Mouse (Mus musculus): Measurements from ENCODE around the gene Eva1c.

The Eva1c gene

DNA sequence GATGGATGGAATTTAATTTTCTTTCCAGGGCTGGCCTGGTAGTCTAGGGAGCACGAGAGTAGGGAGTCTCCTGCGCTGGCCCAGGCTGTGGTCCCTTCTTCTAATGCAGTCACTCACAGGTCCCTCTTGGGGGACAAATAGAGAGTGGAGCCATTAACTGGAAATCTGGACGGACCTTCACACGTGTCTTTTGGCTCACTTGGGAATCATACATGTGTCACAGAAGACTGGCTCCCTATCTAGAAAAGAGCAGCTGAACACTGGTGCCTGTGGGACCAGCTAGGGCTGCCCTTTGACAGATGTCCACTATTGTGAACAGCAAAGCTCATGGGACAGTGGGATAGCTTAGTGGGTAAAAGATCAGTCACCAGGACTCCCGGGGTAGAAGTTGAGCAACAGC lies 478 bp upstream of the Eva1c start:
- no peak for DNase-seq

DNA sequence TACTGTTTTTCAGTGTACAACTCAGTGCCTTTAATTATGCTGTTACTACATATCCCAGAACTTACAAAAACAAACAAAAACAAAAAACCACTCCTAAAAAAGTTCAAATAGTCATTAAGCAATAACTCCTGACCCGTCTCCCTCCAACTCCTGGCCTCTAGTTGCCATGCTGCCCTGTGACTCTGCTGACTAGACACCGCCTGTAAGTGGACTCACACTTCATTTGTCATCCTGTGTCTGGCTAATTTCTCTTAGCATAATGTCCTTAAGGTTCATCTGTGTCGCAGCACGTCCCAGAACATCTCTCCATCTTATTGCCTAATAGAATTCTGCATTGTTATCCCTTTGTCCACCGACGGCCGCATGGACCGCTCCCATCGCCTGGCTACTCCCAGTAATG lies 979 bp downstream of the Eva1c start:
- no peak for DNase-seq

DNA sequence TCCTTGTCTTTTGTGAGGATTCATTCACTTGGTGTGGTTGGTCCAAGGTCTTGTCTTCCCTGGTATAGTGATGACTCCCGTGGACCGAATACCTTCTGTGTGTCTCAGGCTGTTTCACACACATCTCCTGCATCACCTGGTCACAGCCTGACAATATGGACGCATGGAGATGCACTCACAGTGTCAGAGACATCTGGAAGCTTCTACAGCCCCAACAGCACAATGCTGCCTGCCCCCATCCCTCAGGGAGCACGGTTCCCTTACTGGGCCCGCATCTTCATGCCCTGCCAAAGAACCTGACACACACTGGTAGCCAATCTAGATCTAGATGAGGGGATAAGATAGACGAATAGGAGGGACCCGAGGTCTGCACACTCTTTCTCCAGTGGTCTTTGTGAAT lies 2.6 kb downstream of the Eva1c start:
- no peak for DNase-seq

DNA sequence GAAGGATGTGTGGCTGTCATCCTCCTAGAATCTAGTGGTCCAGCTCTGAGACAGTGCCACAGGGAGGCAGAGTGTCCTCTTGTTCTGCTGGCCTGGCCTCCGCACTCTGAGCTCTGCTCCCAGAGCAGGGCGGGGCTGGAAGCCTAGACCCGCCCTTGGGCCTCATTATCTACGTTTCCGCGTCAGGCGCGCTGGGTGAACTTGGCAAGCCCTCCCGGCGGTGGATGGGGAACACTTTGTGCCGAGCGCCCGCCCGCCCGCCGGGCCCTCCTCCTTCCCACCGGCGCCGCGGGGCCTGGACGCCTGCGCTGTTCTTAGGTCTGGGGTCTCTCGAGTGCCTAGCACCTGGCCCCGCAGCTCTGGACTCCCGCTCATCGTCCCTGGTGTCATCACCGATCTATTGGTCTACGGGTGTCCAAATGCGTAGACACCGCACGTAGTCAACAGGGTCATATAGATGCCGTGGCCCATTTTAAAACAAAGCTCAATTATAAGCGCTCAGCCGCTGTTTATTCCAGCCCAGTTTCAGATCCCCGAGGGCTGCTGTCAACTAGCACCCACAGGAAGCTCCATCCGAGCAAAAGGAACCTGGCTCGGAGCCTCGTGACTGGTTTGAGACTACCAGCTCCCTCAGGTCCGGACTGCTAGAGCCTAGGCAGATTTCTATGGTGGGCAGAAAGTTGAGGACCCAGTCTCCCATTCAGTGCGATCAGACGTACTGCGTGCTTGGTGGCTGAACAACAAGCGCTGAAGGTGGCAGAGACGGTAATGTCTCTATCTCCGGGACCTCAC lies 3.6 kb downstream of the Eva1c start:
- peak; percentile 76 to 85 for DNase-seq

DNA sequence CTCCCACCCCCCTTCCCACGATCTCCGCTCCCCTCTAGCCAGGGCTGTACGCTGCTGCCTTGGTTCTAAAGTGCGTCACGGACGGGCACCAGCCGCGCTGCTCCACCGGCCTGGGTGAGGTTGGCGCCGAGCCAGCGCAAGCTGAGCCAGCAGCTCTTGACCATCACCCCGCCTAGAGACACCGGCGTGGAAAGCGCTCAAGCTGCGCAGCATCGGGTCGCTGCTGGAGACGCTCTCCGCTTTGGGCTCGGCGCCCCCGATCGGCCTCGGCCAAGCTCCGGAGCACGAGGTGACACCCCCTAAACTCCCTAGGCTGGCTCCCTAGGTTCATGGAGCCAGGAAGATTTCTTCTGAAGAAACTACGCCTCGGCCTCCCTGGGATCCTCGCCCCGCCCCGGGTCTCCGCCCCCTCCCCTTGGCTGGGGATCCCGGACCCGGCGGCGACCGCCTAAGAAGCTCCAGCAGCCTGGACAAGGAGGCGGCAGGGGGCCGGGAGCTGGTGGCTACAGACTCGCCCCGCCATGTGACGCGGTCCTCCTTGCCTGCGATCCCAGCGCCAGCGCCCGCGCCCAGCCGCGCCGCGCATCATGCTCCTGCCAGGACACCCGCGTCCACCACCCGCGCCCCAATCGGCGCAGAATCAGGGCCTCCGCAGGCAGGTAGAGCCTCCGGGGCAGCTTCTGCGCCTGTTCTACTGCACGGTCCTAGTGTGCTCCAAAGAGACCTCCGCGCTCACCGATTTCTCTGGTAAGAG lies 4.3 kb downstream of the Eva1c start:
- DNase-seq, result peak; percentile 79 to 88

DNA sequence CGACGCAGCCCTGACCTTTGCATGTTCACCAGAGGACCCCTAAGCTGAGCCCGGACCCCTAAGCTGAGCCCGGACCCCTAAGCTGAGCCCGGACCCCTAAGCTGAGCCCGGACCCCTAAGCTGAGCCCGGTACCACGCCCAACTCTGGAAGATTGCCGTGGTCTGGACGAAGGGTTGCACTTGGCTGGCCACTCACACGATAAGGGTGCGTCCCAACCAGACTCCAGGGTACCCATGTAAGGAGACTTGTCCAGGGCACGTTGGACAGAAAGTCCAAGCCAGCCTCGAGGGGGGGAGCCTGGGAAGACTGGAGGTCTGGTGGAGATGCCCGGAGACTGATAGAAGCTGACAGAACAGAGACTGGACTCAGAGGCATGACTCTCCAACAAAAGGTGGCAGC lies 5.2 kb downstream of the Eva1c start:
- no peak for DNase-seq

DNA sequence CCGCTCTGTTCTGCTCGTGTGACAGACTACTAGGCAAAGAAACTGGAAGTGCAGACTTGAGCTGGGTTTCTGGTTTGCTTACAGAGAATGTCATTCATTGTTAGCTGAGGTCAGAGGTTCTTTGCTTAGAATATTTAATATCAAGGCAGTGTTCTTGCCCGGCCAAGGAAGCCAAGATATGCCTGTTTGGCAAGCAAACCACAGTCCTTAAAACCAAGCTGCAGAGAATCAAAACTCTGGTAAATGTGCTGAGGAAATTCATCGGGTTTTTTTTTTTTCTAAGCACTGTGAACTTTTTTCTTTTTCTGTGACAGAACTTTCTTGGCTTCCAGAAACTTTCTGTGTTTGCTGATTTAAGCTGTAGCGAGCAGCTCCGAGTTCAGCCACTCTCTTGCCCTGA lies 6.0 kb downstream of the Eva1c start:
- DNase-seq, result no peak

DNA sequence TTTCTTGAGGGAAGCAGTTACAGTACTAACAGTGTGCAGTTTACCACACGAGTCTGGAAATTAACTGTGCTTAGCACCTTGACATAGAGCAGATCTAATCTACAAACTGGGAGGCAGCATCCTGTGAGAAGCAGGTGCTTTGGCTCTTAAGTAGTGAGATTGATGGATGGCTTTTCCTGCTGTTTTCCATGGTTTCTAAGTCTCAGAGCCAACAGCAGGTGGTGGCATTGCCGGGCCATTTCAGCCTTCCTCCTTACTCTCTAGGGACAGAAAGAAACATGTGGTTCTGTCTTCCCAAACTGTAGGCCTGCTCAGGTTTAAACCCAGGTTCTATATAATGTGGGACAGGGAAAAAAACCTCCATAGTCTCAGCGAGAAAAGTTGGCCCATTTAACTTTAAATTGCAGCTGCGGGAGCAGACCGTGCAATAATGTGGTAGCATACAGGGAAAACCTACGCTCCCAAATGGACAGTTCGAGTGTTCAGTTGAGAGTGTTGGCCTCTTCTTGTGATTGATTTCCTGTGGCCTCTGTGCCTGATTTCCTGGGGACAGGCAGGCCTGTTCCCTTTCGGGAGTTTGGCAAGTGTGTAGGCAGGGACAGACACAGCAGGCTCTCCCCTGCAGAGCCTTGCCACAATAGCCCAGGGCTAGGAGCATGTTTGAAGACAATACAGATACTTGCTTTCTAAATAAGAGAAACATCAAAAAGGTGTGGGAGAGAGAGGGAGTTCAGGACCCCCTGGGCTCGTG lies 6.7 kb downstream of the Eva1c start:
- DNase-seq, result no peak

DNA sequence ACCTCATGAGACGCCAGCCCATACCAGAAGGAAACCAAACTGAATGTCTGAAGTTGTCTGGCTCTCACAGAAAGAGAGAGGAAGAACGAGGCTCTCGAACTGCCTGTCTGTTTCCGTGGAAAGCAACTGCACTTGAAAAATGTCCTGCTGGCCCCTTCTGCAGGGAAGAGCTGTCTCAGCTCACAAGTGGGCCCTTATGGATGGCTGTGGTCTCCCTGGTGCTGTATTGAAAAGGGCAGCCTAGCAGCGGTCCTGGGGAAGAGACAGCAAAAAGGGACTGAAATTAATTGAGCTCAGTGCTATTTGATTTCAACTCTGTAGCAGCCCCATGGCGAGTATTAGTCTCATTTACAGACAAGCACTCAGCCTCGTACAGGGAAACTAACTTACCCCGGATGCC lies 10.9 kb downstream of the Eva1c start:
- DNase-seq, result no peak

DNA sequence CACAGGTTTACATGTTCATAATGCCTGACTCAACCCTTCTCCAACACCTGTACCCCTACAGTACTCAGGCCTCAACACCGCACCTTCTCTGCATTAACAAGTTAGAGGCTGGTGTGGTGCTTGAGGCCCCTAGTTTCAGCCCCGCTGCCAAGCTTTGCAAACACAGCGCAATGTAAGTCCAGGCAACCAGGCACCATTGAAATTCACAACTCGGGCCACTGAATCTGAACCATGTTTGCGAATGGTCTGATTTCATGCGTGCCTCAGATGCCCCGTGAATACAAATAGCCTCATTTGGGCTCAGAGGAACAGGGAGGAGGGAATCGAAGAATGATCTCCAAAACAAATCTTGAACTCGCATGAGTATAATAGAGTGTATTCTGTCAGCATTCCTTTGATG lies 15.6 kb downstream of the Eva1c start:
- DNase-seq, result no peak

DNA sequence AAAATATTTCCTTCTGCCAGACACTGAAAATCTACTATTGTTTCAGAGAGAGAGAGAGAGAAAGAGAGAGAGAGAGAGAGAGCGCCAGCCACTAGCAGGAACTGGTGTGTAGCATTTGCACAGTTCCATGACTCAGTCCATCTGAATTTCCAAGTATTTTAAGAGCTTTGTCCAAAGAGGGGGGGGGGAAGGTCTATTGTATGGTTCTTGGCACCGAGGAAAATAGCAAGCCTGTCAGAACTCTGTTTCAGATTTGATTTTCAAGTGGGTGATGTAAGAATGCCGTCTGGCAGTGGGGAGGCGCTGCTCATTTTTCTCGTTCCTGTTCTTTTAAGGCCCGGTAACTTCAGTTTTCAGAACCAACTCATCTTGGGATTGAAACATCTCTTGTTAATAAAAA lies 18.5 kb downstream of the Eva1c start:
- DNase-seq, result no peak

DNA sequence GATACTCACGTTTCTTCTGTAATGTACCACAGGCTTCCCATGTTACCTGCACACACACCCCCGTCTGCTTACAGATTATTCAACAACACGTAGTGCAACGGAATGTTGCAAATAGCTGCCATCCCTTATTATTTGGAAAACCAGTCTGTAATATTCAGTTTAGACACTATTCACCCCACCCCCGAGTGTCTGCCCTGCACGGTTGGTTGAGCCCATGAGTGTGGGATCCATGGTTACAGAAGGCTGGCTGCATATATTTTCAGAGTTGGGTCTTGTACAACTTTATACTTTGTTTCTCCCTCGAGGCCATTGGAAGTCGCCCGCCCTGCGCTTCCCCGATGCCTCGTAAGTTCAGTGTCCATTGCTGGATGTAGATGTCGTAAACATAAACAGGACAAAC lies 19.1 kb downstream of the Eva1c start:
- no peak for DNase-seq

DNA sequence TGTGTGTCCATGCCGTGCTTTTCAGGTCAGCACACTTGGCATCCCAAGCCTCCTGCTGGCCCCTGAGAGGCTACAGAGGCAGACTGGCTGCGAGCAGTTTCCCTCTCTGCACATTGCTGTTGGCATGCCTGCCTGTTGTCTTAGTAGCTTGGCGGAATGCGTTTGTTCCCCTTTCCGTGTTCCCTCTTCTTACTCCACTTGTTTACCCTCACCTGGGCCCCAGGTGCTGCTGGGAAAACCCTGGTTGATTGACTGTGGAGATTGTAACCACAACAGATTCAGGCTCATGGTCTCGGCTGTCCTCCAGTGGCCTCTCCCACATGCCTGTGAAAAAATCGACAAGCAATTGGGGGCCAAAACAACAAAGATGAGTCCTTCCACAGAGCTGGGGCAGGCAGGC lies 22.2 kb downstream of the Eva1c start:
- peak in 1 of 2 experiments; percentile 33 for DNase-seq

DNA sequence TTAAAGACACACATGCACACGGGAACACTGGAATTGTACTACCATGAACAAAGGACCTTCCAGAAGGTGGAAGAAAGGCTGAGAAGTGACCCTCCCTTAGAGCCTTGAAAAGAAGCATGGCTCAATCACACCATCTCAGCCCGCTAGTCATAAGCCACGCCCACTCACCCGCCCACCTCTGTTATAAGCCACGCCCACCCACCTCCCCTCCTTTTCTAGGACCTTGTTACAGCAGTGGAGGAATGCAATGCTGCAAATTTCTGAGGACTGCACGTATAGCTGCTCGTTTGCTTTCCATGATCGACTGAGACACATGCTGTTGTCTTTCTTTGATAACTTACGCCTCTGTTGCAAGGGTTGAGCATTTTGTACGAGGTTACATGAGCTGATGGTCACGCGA lies 22.7 kb downstream of the Eva1c start:
- peak; percentile 51 to 67 for DNase-seq

DNA sequence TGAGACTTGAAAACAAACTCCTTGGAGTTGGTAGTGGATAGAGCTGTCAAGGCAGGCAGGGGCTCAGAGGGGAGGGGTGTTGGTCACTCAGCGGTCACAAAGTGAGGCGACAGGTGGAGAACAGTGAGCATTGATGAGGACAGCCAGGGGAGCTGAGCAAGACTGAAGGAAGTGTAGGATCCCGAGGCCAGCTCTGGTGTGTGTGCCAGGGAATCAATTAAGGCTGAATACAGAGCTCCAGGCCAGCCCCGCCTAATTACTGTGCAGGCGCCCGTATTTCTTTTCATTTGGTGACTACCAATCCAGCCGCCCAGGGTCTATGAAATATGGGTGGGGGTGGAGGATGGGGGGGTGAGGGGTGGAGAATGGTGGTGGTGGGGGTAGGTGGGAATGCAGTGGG lies 24.4 kb downstream of the Eva1c start:
- DNase-seq, result no peak

DNA sequence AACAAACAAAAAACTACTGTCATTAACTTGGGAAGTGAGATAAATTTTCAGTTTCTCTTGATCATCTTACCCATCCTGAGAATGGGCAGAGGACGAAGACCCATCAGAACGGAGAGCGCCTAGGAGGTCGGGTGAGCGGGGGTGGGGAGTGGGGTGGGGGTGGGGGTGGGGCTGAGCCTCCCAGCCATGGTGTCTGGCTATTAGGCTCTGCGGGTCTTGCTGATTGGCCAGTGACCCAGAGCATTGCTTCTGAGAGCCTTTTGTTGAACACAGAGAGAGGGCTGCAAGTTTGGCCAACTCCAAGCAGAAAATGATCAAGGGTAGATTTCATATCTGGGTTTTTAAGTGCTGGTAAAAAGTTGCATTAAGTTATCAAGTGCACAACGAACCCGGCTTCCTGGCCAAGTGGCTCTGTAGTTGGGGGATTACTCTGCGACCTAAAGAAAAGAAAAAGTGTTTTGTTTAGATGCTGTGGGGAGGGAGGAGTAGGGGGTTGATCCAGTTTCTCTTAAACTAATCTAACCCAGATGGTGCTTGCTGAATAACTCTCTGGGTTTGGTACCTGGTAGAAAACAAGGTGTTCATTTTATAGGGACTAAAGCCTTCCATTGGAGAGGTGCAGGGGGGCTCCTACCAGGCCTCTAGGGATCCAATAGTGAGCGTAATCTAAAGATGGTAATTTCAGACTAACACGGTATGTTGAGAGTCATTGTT lies 25.3 kb downstream of the Eva1c start:
- DNase-seq, result no peak

DNA sequence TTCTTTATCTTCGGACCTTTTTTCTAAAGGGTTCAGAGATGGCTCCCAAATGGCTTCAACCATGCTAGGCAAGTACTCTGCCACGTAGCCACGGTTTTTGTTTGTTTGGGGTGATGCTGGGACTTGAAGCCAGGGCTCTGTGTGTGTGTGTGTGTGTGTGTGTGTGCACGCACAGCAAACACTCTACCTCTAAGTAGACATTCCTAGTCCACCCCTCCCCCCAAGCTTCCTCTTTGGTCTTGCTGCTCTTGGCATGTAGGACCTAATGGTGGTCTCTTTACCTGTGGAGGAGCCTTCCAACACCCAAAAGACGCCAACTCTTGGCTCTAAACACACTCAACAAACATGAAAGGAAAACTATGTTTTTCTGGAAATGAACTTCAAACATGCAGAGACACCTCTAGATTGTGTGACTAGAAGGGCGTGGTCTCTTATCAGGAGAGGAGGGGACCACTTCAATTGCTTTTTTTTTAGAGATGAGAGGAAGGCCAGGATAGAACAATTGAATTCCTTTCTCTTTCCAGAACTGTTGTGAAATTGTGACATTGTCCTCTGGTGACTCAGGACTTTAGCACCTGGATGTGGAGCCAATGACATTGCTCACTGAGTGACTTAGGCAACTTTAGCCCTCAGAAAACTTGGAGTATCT lies 30.2 kb downstream of the Eva1c start:
- DNase-seq, result no peak

DNA sequence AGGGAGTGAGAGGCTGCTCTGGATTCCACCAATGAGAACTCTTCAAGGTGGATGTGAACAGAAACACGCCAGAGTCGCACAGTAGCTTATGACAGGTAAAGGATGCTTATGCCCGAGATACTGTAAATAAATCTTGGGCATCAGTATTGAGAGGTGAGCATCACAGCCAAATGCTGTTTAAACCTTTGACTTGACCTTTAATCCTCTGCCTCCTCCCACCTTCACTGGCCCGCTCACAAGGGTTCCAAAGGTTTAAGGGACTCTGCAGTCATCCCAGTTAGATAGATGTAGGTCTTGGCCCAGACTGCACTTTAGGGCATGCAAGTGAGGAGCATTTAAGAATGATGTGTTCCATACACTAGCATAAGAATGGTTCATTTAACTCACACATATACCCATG lies 31.7 kb downstream of the Eva1c start:
- no peak for DNase-seq

DNA sequence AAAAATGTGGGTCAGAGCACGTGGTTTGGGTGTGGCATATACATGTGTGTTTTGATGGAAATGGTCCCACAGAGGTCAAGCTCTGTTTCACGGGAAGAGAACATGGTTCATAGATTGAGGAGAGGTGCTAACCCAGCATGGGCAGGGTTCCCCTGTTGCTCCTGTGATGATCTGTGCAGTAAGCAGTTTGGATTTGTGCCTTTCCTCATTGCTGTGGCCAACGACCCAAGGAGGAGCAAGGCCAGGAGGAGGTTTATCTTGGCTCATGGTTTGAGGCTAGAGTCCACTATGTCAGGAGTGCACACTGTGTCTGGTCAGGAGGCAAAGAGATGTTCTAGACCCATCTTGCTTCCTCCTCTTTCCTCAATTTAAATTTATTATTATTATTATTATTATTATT lies 36.5 kb downstream of the Eva1c start:
- DNase-seq, result no peak

DNA sequence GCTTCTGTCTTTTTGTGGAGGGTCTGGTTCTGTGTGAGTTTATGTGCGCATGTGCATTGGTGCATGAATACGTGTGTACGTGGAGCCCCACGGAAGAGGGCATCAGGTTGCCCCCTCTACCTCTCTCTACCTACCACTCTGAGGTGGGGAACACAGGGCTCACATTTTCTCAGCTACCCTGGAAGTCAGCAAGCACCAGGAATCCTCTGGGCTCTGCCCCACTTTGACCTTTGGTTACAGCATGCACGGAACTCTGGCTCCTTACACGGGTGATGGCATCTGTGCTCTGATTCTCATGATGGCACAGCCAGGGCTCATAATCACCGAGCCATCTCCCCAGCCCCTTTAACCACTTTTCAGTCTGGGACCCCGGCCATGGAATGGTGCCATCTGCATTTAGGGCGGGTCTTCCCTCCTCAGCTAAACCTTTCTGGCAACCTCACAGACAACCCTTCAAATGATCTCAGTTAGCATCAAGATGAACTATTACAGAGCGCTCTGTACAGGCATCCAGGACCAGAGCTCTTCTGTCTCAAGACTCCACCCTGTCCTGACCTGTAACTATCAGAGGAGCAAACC lies 37.0 kb downstream of the Eva1c start:
- no peak for DNase-seq

DNA sequence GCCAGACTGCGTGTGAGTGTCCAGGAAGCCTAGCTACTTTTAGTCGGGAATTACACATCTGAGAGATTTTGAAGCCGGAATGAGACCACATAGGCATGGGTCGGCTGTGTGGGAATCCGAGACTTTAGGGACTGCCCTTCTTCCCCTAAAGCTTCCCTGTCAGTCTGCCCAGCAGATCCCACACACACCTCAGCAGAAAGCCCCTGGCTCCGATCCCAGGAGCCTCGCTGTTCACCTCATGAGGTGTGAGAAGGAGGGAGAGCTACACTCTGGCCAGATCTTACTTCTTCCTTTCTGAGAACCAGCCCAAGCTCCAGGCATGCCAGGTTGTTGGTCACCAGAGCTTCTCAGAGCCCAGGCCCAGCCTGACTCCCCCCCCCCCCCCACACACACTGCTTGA lies 38.2 kb downstream of the Eva1c start:
- no peak for DNase-seq

DNA sequence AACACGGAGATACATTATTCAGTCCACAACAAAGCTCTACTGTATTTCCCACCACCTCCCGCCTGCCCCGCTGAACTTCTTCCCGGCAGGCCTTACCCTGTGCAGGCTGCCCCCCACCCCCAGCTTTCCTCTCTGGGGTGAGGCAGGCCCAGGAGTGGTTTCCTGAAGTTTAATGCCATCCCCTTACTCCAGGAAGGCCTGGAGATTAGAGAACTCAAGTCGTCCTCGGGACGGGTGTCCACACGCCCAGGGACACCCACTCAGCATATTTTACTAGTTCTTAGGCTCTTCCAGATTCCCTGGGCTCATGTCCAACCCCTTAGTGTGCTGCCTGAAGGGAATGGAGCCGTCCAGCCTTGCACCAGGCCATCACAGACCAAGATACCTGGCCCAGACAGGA lies 39.1 kb downstream of the Eva1c start:
- no peak for DNase-seq

All from kidney, postnatal 4 days (tissue).